Mouse (Mus musculus): ENCODE measurements around the gene Ankrd11.

Ankrd11 gene

GRCm38 (mm10) chr8:122844161-122844560 is 197.9 kb downstream of the Ankrd11 start:
- no peak for DNase-seq

GRCm38 (mm10) chr8:122836696-122837095 is 205.4 kb downstream of the Ankrd11 start:
- no peak for DNase-seq

DNA sequence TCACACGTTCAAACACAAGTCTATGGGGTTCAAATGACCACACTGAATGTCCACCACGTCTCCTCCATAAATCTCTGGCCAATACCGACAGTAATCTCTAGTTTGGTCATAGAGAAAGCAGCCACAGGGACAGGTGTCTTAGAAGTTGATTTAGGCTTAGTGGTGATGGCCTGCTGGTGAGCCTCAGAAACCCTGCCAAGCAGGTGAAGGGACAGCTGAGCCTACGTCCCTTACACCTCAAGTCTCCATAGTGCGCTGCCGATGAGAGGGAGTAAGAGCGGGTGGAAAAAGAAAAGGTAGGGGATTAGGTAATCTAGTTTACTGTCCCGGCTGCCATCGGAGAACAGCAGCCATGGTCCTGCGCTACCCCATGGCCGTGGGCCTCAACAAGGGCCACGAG is 205.9 kb downstream of the Ankrd11 start:
- no peak for DNase-seq

- peak; percentile 87 for DNase-seq
These were observed 207.1 kb downstream of the Ankrd11 start for GRCm38 (mm10) chr8:122834971-122835370.

GRCm38 (mm10) chr8:122834416-122834815 is 207.7 kb downstream of the Ankrd11 start:
- no peak for DNase-seq

Measured in thymus, postnatal 4 days (tissue).